Mouse (Mus musculus) kidney, adult 11 months (tissue): ENCODE results near the gene Hspb2.

Experiments
- DNase-seq: peaks from one replicate; pipeline ENCODE4 v3.0.0; 2022

Hspb2 gene

GRCm38 (mm10) chr9:50752054-50752602 is at the start of gene Hspb2:
Gene Hspb2 (minus strand): TSS chr9:50752354.
- no peak for DNase-seq

GRCm38 (mm10) chr9:50800985-50801384 is 48.8 kb upstream of the Hspb2 start:
- DNase-seq: no peak

DNA sequence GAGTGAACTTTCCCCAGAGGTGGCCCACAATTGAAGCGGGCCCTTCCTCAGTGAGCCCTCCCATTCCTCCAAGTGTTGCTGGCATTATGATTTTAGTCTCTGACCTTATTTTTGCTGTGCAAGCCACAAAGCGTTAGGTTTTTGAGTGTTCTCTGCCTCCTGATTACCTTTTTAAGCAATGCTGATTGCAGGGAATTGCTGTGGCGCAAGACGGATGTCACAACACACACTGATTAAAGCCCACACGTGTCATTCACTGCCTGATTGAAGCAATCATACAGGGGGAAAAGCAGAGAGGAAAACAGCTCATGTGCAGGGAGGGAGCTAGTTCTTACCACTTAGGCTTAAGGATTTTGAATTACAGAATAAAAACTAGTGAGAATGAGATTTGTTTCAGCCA is 46.2 kb upstream of the Hspb2 start:
- no peak for DNase-seq

GRCm38 (mm10) chr9:50797641-50798040 is 45.5 kb upstream of the Hspb2 start:
- no peak for DNase-seq

GRCm38 (mm10) chr9:50796776-50797175 is 44.6 kb upstream of the Hspb2 start:
- peak; percentile 41 for DNase-seq

- DNase-seq: no peak
Observed at GRCm38 (mm10) chr9:50795266-50795665, 43.1 kb upstream of the Hspb2 start.

DNA sequence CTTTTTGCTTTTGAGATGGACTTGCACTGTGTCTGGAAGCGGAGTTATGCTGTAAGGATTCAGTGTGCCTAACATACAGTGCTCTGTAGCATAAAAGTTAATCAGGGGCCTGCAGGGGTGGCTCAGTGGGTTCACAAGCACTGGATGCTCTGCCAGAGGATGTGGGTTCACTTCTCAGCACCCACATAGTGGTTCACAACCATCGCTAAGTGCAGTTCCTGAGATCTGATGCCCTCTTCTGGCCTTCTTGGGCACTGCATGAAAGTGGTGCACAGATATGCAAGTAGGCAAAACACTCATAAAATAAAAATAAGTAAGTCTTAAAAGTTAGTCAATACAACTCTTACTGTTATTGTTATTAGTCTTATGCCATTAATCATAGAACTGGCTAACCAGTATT is 30.0 kb upstream of the Hspb2 start:
- no peak for DNase-seq

GRCm38 (mm10) chr9:50776162-50776760 is 24.1 kb upstream of the Hspb2 start:
- DNase-seq: no peak

DNA sequence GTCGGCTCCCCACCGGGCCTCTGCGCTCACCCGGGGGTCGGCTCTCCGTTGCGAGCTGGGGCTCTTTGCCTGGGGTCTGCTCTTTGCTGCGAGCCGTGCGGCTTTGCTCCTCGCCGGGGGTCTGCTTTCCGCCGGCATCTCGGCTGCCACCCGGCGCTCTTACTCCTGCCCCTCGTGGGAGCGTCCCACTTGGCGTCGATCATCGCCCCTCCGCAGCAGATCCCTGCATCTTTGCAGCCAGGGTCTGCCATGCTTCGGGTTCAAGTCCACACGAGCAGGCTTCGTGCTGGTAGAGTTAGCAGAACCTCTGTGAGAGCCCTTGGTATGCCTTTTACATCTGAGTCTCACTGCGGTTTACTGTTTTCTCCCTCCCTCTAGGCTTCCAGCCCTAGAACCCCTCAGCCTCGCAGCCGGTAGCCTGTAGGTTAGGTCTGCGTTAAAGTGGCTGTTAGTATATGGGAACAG is 23.5 kb upstream of the Hspb2 start:
- no peak for DNase-seq

DNA sequence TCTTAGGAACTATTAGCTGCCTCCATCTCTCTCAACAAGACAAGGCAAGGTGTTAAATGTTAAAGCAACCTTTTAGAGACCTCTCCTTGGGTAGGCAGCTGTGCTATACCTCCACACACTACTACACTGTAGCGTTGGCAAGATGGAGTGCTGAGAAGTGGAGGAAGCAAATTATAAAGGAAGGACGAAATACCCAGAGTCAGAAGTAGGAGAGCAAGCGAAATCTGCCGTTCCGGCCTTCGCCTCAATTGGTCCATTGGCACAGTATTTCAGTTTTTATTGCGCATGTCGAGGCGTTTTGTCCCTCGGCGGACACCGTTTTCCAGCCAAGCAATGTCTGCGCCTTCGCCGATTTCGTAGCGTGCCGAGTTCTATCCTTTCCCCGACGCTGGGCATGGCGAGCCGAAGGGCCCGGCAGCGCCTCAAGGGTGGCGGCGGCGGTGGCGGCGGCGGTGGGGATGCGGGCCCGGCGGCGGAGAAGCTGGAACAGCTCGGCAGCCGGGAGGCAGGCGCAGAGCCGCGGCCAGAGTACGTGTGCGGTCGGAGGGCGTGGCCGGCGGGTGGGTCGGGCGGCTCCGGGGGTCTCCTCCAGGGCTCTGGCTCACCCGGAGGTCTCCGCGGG is 22.9 kb upstream of the Hspb2 start, which contains the start of the genes Alg9 and 1110032A03Rik:
TSS of gene Alg9 (plus strand) at position 29 of the 622 bp plus-strand sequence.
TSS of gene 1110032A03Rik (minus strand) at position 530 of the 622 bp plus-strand sequence.
- DNase-seq: peak; percentile 75

GRCm38 (mm10) chr9:50774026-50774462 is 21.9 kb upstream of the Hspb2 start:
- no peak for DNase-seq

GRCm38 (mm10) chr9:50770011-50770410 is 17.9 kb upstream of the Hspb2 start:
- DNase-seq: no peak

DNA sequence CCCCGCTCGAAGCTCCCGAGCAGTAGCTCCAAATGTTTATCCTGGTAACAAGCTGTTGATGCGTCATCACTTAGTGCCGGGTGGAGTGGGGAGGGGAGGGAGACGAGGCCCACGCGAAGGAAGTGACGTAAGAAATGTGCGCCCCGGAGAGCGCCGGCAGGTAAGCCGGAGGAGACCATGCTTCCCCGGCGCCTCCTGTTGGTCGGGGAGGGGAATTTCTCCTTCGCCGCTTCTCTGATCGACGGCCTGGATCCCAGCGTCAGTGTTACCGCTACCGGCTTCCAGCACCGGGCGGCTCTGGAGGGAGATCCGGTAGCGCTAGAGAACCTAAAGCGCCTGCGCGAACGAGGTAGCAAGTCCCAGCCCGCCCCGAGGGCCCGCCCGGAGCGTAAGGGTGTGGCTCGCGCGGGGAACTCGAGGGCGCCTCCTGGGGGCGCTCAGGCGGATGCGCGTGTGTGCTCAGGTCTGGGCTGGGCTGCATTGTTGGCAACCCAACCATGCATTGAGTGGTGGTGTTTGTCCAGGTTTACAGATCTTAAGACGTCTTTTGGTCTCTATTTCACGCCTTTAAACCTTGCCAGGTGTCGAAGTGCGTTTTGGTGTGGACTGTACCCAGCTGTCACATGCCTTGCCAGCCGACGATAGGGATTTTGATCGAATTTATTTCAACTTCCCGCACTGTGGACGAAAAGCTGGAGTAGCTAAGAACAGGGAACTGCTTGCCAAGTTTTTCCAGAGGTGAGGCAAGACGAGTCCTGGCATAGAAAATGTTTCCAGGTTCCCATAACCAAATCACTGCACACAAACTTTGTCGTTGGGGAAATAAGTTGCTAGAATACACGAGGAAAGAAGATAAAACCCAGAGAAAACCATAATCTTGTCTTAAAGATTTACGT is 16.2 kb upstream of the Hspb2 start, which contains the start of gene Fdxacb1:
TSS of gene Fdxacb1 (plus strand) at position 130 of the 896 bp plus-strand sequence.
- peak; percentile 99 for DNase-seq

- DNase-seq: no peak
Observed at GRCm38 (mm10) chr9:50767531-50768106, 15.5 kb upstream of the Hspb2 start.

DNA sequence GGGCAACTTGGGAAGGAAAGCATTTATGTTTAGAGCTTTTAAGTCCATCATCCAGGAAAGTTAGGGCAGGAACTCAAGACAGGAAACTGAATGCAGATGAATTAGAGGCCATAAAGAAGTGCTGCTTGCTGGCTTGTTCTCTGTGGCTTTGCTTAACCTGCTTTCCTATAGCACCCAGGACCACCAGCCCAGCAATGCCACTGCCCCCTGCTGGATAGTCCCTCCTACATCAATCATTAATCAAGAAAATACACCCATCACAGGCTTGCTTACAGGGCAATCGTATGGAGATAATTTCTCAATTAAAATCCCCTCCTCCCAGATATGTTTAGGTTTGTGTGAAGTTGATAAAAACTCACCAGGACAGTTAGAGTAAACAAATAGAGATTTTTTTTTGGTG is 11.2 kb upstream of the Hspb2 start:
- DNase-seq: no peak

DNA sequence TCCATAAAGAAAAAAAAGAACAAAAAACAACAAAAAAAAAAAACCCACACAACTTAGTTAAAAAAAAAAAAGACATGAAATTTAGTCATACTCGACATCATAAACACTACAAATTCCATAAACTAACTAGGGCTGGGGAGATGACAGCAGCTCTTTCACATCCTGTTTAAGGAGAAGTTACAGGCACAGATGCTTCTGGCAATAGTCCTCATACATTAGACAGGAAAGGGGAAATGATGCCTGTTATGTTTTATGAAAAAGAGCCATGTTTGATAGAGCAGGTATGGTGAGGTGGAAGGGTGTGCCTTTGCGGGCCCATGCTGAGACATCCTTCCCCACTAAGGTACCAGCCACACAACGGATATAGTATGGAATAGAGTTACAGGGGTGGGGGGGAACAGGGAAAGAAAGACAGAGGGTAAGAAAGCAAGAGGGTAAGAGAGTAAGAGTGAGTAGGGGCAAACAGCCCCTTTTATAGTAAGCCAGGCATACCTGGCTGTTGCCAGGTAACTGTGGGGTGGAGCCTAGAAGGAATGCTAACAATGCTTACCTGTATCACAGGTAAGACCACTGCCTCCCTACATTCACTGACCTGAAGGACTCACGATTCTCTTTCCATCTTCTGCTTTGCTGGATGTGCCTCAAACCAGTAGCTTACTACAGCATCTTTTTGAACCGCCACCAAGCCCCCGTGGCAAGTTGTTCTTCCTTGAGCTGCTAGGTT is 9.5 kb upstream of the Hspb2 start:
- DNase-seq: no peak

- DNase-seq: no peak
Observed at GRCm38 (mm10) chr9:50756711-50757110, 4.6 kb upstream of the Hspb2 start.

- DNase-seq: no peak
Observed at GRCm38 (mm10) chr9:50753947-50754346, 1.8 kb upstream of the Hspb2 start.

- DNase-seq: peak; percentile 93
Observed at GRCm38 (mm10) chr9:50752784-50753615, 846 bp upstream of the Hspb2 start.

GRCm38 (mm10) chr9:50751323-50751722 is 831 bp downstream of the Hspb2 start, which contains the start of gene Cryab:
Gene Cryab (plus strand): TSS chr9:50751325.
- DNase-seq: no peak

- DNase-seq: no peak
Observed at GRCm38 (mm10) chr9:50750706-50751105, 1.4 kb downstream of the Hspb2 start.
